Comparison of ENCODE assay signal across 10 mouse cellular contexts in genomic region chr1:144367492-144367891, GRCm38 (mm10).
A peak's percentile ranks its signal among the peaks of the same experiment; 100 is the strongest.
DNase-seq lines count a peak whose midpoint lies in the region; ATAC-seq lines count a peak whose summit lies in the region.
"Had no signal": no experiment of that assay in that cellular context is flagged by ENCODE, and none has a peak within 500 bp of the region (broad histone marks: within the 10 kb centered on the region; RNA-seq: fewer than 3 reads in every experiment).

No protein-coding gene starts in this region.

- H3K9ac ChIP-seq in kidney, embryonic 16.5 days (replicated peaks; ENCODE audit: low read length): no peak overlapping the region
- H3K9ac ChIP-seq in midbrain, embryonic 14.5 days (replicated peaks; ENCODE audit: low read length): no peak overlapping the region

- H3K27ac ChIP-seq in kidney, embryonic 16.5 days (ENCODE audit: low read length): no peak overlapping the region
- no peak overlapping the region for H3K27ac ChIP-seq in midbrain, embryonic 14.5 days (replicated peaks; ENCODE audit: low read depth, low read length)

- no peak overlapping the region for H3K4me3 ChIP-seq in kidney, embryonic 16.5 days (ENCODE audit: low read length)
- H3K4me3 ChIP-seq in midbrain, embryonic 14.5 days (replicated peaks; ENCODE audit: low read depth, low read length): no peak overlapping the region
- H3K4me3 ChIP-seq: megakaryocyte, embryonic 14.5 days had no signal

- no peaks in the 10 kb centered on the region for H3K36me3 ChIP-seq in kidney, embryonic 16.5 days (ENCODE audit: insufficient read depth, low read length)
- no peaks in the 10 kb centered on the region for H3K36me3 ChIP-seq in midbrain, embryonic 14.5 days (ENCODE audit: control insufficient read depth, insufficient read depth, low read length)

- no peaks in the 10 kb centered on the region for H3K9me3 ChIP-seq in kidney, embryonic 16.5 days (ENCODE audit: low read length)
- H3K9me3 ChIP-seq in midbrain, embryonic 14.5 days (ENCODE audit: control insufficient read depth, low read length): no peaks in the 10 kb centered on the region
- H3K9me3 ChIP-seq: megakaryocyte, embryonic 14.5 days had no signal

- H3K4me1 ChIP-seq in kidney, embryonic 16.5 days (ENCODE audit: insufficient read depth, low read length): no peaks in the 10 kb centered on the region
- H3K4me1 ChIP-seq in midbrain, embryonic 14.5 days (ENCODE audit: control insufficient read depth, insufficient read depth, low read length): no peaks in the 10 kb centered on the region
- H3K4me1 ChIP-seq: megakaryocyte, embryonic 14.5 days had no signal

- peak; percentile 71; the same call in 1 of the 2 replicates for ATAC-seq in kidney, embryonic 16.5 days (ENCODE audit: low FRiP score, low TSS enrichment)
- no peak for ATAC-seq in midbrain, embryonic 14.5 days (ENCODE audit: low FRiP score, low TSS enrichment)
- no peak for ATAC-seq in granulocyte monocyte progenitor cell, adult 5-6 weeks (replicated peaks; ENCODE audit: poor library complexity, severe bottlenecking)
- ATAC-seq: hindbrain, embryonic 16.5 days had no signal

- H3K4me2 ChIP-seq in kidney, embryonic 16.5 days (replicated peaks; ENCODE audit: low read depth, low read length): no peak overlapping the region
- H3K4me2 ChIP-seq in midbrain, embryonic 14.5 days (ENCODE audit: low read length): no peak overlapping the region

- DNase-seq in kidney, adult 18-20 months: no peak
- DNase-seq in frontal cortex, adult 2 months (ENCODE audit: extremely low spot score in 1 of 2, low spot score in 1 of 2): peak; percentile 79 to 80
- DNase-seq in kidney, postnatal 4 days: peak; percentile 60 to 66
- DNase-seq in right cerebral cortex, adult 18-20 months: peak; percentile 67
- DNase-seq in midbrain, embryonic 14.5 days: no peak
- no peak for DNase-seq in adrenal gland, adult 18-20 months (ENCODE audit: low spot score in 2 of 2)

- WGBS in kidney, embryonic 16.5 days: 51% methylated on average over 3 of the region's 3 CpGs
- 91% methylated on average over 3 of the region's 3 CpGs for WGBS in midbrain, embryonic 14.5 days

- no peaks in the 10 kb centered on the region for H3K27me3 ChIP-seq in kidney, embryonic 16.5 days (ENCODE audit: insufficient read depth, low read length)
- no peaks in the 10 kb centered on the region for H3K27me3 ChIP-seq in midbrain, embryonic 14.5 days (ENCODE audit: control insufficient read depth, insufficient read depth, low read length)
- H3K27me3 ChIP-seq: megakaryocyte, embryonic 14.5 days had no signal

Comparison
In these comparisons a context has a peak if more than half of its experiments do, and no peak if none do; other contexts are left out.
1. DNase-seq: peak in frontal cortex, adult 2 months (2 of 2), kidney, postnatal 4 days (2 of 2) and right cerebral cortex, adult 18-20 months (single experiment); none in kidney, adult 18-20 months (single experiment), midbrain, embryonic 14.5 days (single experiment) and adrenal gland, adult 18-20 months (0 of 2).